Mouse (Mus musculus) hindlimb bud, embryonic 11.5 days (tissue): ENCODE results near the gene Ppp1cc.
"Not testable (repeated sequence)": the region's sequence is repeated elsewhere in the genome, so short reads cannot be mapped to it uniquely, and the experiment has no call there.

Experiments
- DNase-seq: peaks from one replicate; pipeline ENCODE4 v3.0.0-alpha.2; 2012; ENCODE audit warnings: low read depth, low spot score; ENCODE audit errors: extremely low spot score

Gene Ppp1cc

DNA sequence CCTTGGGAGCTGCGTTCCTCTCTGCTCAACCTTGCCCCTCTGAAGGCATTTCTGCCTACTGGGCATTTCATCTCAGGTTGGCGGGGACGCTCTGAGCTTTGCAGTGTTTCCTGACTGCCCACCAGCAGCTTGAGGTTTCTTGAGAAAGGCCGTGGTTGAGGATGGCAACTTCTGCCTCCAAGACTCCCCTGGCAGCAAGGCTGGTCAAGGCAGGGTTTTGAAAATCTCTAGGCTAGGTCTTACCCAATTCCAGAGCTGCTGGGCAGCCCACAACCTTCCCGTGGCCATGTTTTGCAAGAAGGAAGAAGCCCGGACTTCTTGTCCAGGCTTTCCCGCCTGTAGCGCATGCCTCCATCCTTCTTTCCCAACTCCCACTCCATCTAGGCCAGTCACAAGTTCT is 52.8 kb downstream of the Ppp1cc start:
- no peak for DNase-seq

DNA sequence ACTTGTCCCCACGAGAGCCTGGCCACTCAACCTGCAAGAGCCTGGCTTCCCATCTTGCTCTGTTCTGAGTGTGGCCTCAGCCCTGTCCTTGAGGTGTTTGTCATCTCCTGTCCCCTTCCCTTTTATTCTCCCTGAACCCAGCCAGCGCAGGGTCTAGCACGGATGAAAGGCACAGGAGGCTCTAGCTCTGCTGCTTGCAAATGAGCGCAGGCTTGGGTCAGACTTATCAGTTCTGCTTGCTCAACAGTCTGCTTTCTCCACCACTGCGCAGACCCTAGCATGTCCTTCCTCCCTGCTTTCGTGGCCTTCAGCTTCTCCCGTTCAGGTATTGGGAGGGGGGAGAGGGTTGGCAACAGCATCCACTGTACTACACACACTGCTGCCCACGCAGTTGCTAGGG is 54.0 kb downstream of the Ppp1cc start:
- DNase-seq, result no peak

DNA sequence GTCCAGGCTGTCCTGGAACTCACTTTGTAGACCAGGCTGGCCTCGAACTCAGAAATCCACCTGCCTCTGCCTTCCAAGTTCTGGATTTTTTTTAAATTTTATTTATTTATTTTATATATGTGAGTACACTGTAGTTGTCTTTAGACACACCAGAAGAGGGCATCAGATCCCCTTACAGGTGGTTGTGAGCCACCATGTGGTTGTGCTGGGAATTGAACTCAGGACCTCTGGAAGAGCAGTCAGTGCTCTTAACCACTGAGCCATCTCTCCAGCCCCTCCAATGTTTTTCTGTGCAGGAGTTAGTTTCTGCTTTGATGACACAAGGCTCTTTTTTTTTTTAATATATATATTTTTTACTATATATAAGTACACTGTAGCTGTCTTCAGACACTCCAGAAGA is 54.7 kb downstream of the Ppp1cc start:
- DNase-seq, result not testable (repeated sequence)

DNA sequence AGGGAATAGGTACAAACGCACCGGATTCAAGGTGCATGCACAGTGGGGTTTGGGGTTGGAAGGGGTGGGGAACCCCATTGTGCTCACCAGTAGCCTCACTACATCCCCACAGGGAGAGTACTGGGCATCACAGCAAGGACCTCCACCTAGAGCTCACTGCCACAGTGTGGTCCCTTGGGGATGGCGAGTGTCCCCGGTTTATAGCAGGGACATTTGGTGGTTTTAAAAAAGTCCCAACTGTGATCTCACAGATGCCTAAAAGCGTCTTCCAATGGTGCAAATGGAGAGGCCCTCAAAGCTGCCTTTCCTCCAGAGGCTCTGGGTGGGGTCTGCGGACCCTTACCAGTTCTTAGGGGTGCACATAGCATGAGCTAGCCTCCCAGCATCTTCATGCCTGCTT is 55.8 kb downstream of the Ppp1cc start:
- no peak for DNase-seq

DNA sequence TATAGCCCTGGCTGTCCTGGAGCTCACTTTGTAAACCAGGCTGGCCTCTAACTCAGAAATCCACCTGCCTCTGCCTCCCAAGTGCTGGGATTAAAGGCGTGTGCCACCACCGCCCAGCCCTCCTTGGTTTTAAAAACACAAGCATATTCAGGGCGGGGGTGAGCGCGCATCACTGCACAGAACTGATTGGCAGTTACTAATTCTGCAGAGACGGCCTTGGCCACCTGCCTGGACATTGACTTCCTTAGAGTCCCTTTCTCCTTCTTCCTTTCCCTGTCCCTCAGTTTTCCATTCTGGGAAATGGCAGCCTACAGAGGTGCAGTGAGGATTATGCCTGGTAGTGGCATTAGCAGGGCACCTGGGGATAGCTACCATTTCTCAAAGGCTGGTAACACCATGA is 59.6 kb downstream of the Ppp1cc start:
- DNase-seq, result no peak

DNA sequence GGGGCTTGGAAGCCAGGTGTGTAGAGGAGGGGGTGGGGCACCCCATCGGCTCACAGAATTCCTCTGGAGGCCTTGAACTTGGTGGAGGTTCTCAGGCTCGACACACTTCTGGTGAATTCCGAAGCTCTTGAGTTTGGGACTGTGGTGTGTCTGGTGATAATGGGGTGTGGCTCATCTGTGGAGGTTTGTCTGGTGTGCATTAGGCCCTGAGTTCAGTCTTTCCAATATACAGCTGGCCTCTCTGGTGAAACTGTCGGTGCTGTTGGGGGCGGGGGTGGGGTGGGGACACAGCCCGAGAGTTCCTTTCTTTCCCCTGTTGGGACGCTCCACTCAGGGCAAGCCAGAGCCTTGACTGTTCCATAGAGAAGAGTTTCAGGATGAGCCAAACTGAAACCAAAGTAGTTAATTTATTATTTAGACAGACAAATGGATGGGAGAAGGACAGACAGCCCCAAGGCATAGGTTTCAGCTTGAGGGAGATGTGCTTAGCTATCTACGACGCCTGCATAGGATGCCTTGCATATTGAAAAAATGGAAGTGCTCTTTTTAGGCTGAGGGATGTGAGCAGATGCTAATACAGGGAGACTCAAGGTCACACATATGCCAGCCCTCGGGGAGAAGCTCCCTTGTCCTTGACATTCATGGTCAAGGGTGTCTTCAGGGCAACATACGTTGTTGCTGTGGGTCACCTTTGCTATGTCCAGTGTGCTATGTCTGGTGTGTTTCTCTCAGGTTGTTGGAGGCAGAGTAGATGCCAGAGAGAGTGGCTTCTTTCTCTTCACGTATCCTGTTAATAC is 60.2 kb downstream of the Ppp1cc start:
- DNase-seq, result no peak

DNA sequence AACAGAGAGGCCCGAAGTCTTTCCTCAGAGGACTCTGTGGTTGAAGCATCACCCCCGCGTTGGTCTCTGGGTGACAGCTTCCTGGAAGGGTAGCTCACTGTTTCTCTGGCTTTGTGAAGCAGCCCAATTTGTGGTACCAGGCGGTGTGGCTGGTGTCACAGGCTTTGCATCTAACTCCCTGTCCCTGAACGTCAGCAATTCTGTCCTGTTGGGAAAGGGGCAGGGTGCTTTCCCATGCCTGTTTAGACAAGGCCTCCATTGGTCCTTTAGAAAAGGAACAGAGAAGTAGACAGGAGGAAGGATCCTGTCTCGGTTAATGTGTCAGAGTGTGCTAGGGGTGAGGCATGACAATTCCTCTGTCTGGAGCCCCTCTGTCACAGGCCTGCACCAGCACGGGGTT is 60.9 kb downstream of the Ppp1cc start:
- DNase-seq, result no peak

DNA sequence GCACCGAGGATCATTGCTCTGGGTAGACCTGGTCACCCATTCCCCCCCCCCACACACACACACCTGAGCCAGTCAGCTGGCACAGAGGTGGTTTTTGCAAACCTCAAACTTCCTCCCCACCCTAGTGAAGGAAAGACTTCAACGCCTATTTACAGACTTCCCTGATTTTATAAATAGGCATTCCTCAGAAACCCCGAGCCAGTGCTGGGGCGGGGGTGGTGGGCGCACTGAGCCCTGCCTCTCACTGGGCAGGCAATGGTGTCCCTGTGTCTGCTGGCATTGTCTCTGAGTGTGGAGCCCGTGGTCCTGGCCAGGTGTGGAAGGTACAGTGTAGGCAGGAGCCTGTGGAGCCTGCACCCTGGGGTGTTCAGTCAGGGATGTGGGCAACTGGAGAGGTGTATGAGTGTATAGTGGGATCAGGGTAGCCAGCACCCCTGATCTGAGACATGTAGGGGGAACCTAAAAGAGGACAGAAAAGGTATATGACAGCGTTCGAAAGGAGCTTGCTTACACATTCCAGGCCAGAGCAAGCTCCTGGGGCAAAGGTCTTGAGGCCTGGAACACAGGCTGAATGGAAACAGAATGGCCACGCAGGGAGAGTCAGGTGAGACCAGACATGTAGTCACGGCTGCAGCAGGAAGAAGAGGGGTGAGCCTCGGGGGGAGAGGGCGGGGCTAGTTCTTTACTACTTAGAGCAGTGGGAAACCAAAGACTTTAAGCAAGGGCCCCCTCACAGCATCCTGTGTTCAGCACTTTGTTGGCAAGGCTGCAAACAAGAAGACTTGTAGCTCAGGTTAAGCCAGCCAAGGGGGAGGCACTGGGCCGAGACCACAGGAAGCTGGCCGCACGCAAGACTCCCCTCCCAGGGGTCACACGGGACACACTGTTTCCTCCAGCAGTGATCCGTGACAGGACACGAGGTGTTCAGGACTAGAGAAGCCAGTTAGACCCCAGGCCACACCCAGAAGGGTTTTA is 61.9 kb downstream of the Ppp1cc start:
- no peak for DNase-seq

DNA sequence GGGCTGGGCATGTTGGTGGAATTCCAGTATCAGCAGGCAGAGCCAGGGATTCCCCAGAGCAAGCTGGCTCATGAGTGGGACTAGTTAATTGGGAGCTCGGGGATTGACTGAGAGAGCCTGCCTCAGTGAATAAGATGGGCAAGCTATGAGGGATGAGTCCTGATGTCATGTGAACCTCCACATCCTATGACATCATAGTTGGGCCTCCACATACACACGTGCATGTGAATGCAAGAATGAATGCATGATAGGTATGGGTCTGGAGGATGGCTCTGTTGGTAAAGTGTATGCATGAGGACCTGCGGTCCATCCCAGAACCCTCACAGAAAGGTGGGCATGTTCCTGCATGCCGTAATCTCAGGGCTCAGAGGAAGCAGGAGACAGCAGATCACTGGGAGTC is 63.0 kb downstream of the Ppp1cc start:
- DNase-seq, result no peak

DNA sequence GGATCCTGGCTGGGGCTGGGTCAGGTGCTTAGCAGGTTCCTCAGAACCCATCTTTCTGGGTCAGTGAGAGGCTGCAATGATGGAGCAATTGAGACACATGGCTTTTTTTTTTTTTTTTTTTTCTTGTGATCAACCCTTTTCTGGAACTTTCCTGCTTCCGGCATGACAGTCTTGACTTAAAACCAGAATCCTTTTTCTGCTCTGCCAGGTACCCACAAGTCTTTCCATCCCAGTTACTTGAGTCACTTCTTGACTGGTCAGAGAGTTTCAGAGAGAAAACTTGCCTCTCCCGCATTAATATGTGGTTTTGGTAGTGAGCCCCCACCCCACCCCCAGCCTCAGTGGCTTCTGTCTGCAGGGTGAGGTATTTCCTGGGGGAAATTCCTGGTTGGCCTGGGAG is 66.2 kb downstream of the Ppp1cc start:
- DNase-seq, result no peak
